Mouse (Mus musculus) CH12.LX (cell line): ENCODE measurements around the gene Cdh18. TPM values are rescaled to one million over a fixed set of nuclear protein-coding genes. Genes with fewer than 3 reads are reported as not detected.

ENCODE experiments used
- DNase-seq: peaks from one replicate; pipeline ENCODE4 v3.0.0-alpha.2; 2013; ENCODE audit errors: extremely low read depth
- H3K27ac ChIP-seq: 2 replicates; pipeline ENCODE4 v1.5.1; 2012; ENCODE audit warnings: low read depth, mild to moderate bottlenecking, control low read depth, moderate library complexity; ENCODE audit not compliant: insufficient read depth
- H3K27me3 ChIP-seq: replicated peaks from 2 replicates; pipeline ENCODE3; 2012; ENCODE audit warnings: inconsistent platforms
- H3K36me3 ChIP-seq, 2 experiments: replicated peaks in 1 of 2; 2 replicates each; pipeline versions ENCODE3 to v1.6.1; 2012; ENCODE audit warnings: inconsistent platforms in 1 of 2, low read length in 1 of 2, mild to moderate bottlenecking in 1 of 2, mixed read lengths in 1 of 2, moderate library complexity in 1 of 2; ENCODE audit not compliant: control insufficient read depth in 1 of 2, insufficient read depth in 1 of 2
- H3K4me1 ChIP-seq, 2 experiments: 2 replicates each; pipeline ENCODE4 v1.6.1; 2012; ENCODE audit warnings: inconsistent platforms in 1 of 2, moderate library complexity in 1 of 2; ENCODE audit not compliant: insufficient read depth in 2 of 2, control insufficient read depth in 1 of 2
- H3K4me2 ChIP-seq: 2 replicates; pipeline ENCODE4 v1.6.1; 2012; ENCODE audit warnings: low read depth, mild to moderate bottlenecking, control low read depth; ENCODE audit not compliant: poor library complexity, insufficient read depth, severe bottlenecking
- H3K4me3 ChIP-seq, 3 experiments: fragments of 150-350 bp in 1 of 3; sonication (generic) in 1 of 3; replicated peaks in 1 of 3; 2 replicates each; pipeline versions ENCODE3 to v1.5.1; 2011 to 2012; ENCODE audit warnings: low read depth in 2 of 3, low read length in 2 of 3, mild to moderate bottlenecking in 2 of 3, moderate library complexity in 2 of 3, control low read depth in 1 of 3, improper control_type of control experiment in 1 of 3, inconsistent platforms in 1 of 3, mixed read lengths in 1 of 3; ENCODE audit not compliant: poor library complexity in 1 of 3
- H3K79me2 ChIP-seq: replicated peaks from 2 replicates; pipeline ENCODE4 v1.6.1; 2012; ENCODE audit warnings: mild to moderate bottlenecking, moderate library complexity; ENCODE audit not compliant: control insufficient read depth, poor library complexity, insufficient read depth, severe bottlenecking; ENCODE audit errors: extremely low read depth
- H3K9ac ChIP-seq: 2 replicates; pipeline ENCODE4 v1.6.1; 2012; ENCODE audit warnings: low read depth, mild to moderate bottlenecking, control low read depth, moderate library complexity; ENCODE audit not compliant: insufficient read depth
- H3K9me3 ChIP-seq: replicated peaks from 2 replicates; pipeline ENCODE3; 2012; ENCODE audit warnings: low read length, inconsistent platforms, mixed read lengths
- BHLHE40 ChIP-seq: IDR thresholded peaks from 2 replicates; pipeline ENCODE4 v1.6.1; 2011; ENCODE audit warnings: mild to moderate bottlenecking, low read depth, low read length, improper control_type of control experiment
- CHD1 ChIP-seq: IDR thresholded peaks from 2 replicates; pipeline ENCODE4 v1.6.1; 2012; ENCODE audit warnings: low read depth, low read length, improper control_type of control experiment, inconsistent platforms
- CHD2 ChIP-seq: IDR thresholded peaks from 2 replicates; pipeline ENCODE4 v1.6.1; 2011; ENCODE audit warnings: low read length, improper control_type of control experiment
- ETS1 ChIP-seq: conservative IDR thresholded peaks from 2 replicates; pipeline ENCODE4 v1.6.1; 2012; ENCODE audit warnings: low read depth, mild to moderate bottlenecking, inconsistent platforms, low read length, improper control_type of control experiment, moderate library complexity
- HCFC1 ChIP-seq: IDR thresholded peaks from 2 replicates; pipeline ENCODE4 v1.6.1; 2012; ENCODE audit warnings: low read depth, mild to moderate bottlenecking, inconsistent platforms, low read length, improper control_type of control experiment
- JUN ChIP-seq: IDR thresholded peaks from 2 replicates; pipeline ENCODE4 v1.6.1; 2011; ENCODE audit warnings: low read depth, mild to moderate bottlenecking, low read length, improper control_type of control experiment, moderate library complexity; ENCODE audit not compliant: insufficient read depth
- JUND ChIP-seq: conservative IDR thresholded peaks from 2 replicates; pipeline ENCODE4 v1.6.1; 2011; ENCODE audit warnings: low read depth, low read length, improper control_type of control experiment
- MAFK ChIP-seq: IDR thresholded peaks from 2 replicates; pipeline ENCODE4 v1.6.1; 2011; ENCODE audit warnings: low read length, improper control_type of control experiment; ENCODE audit not compliant: insufficient replicate concordance
- MAX ChIP-seq: IDR thresholded peaks from 2 replicates; pipeline ENCODE4 v1.6.1; 2011; ENCODE audit warnings: low read length, improper control_type of control experiment
- MAZ ChIP-seq: IDR thresholded peaks from 2 replicates; pipeline ENCODE4 v1.6.1; 2012; ENCODE audit warnings: low read depth, mild to moderate bottlenecking, inconsistent platforms, low read length, improper control_type of control experiment, moderate library complexity
- MYC ChIP-seq: IDR thresholded peaks from 2 replicates; pipeline ENCODE4 v1.6.1; 2011; ENCODE audit warnings: low read depth, mild to moderate bottlenecking, improper control_type of control experiment, low read length
- PAX5 ChIP-seq: IDR thresholded peaks from 2 replicates; pipeline ENCODE4 v1.6.1; 2012; ENCODE audit warnings: low read length, inconsistent platforms, mixed read lengths
- POLR2A ChIP-seq: IDR thresholded peaks from 2 replicates; pipeline ENCODE4 v1.6.1; 2011; ENCODE audit warnings: low read depth, mild to moderate bottlenecking, improper control_type of control experiment, low read length
- POLR2AphosphoS2 ChIP-seq: IDR thresholded peaks from 2 replicates; pipeline ENCODE4 v1.6.1; 2011; ENCODE audit warnings: low read depth, low read length, improper control_type of control experiment
- RAD21 ChIP-seq: IDR thresholded peaks from 2 replicates; pipeline ENCODE4 v1.6.1; 2011; ENCODE audit warnings: low read depth, mild to moderate bottlenecking, low read length, improper control_type of control experiment, moderate library complexity
- SIN3A ChIP-seq: IDR thresholded peaks from 2 replicates; pipeline ENCODE4 v1.6.1; 2012; ENCODE audit warnings: low read length, improper control_type of control experiment, inconsistent platforms
- TCF12 ChIP-seq: IDR thresholded peaks from 2 replicates; pipeline ENCODE4 v1.6.1; 2014; ENCODE audit warnings: low read depth, mild to moderate bottlenecking, inconsistent platforms, low read length, improper control_type of control experiment
- USF1 ChIP-seq: IDR thresholded peaks from 2 replicates; pipeline ENCODE4 v1.6.1; 2014; ENCODE audit warnings: low read depth, mild to moderate bottlenecking, inconsistent platforms, low read length, improper control_type of control experiment
- ZMIZ1 ChIP-seq: IDR thresholded peaks from 2 replicates; pipeline ENCODE4 v1.6.1; 2012; ENCODE audit warnings: low read depth, mild to moderate bottlenecking, inconsistent platforms, low read length, improper control_type of control experiment
- dilution Hi-C: fragments of 300-500 bp; cut with MboI; formaldehyde crosslinking; loops from 2 replicates; pipeline ENCODE4 v1.14.3; 2020; ENCODE audit warnings: low sequenced_read_pairs; ENCODE audit not compliant: extremely low pct_unique_long_range_greater_than_20kb, extremely low pct_ligation_motif_present
- in situ Hi-C: fragments of 300-500 bp; cut with MboI; formaldehyde crosslinking; loops from 3 replicates; pipeline ENCODE4 v1.14.3; 2019; ENCODE audit warnings: low sequenced_read_pairs, low pct_ligation_motif_present, low pct_unique_long_range_greater_than_20kb, mixed read lengths
- polyA plus RNA-seq: library from polyadenylated mRNA; unstranded; fragments of >175 nt; gene quantifications from 2 replicates; pipeline ENCODE4 v1.2.1, GENCODE M21; 2012; ENCODE audit warnings: low read depth; ENCODE audit not compliant: insufficient read length
- total RNA-seq, 2 experiments: library from RNA; depleted of rRNA; stranded (reverse); fragments of 300-350 nt in 1 of 2; fragments of >200 nt in 1 of 2; gene quantifications; 2 replicates each; pipeline ENCODE4 v1.2.3; 2012 to 2014

Gene Cdh18
- total and polyA plus RNA-seq, 3 experiments = not detected

- Histone ChIP-seq H3K4me3 (no peak overlapping the region), H3K27ac (no peak overlapping the region), H3K36me3 (no peaks in the 10 kb centered on the region), H3K4me2 (no peak overlapping the region), H3K27me3 (no peaks in the 10 kb centered on the region), H3K4me1 (no peaks in the 10 kb centered on the region), H3K9me3 (peaks cover 44% of the 10 kb centered on the region), H3K9ac (no peak overlapping the region), H3K79me2 (no peaks in the 10 kb centered on the region)
- dilution Hi-C loops = no loop called here
- in situ Hi-C loops = no loop called here
- no peak for DNase-seq
- no peak for TF ChIP-seq TCF12
- TF ChIP-seq POLR2AphosphoS2 = no peak
- TF ChIP-seq RAD21 = no peak
- TF ChIP-seq ETS1 = no peak
- TF ChIP-seq POLR2A = no peak
- no peak for TF ChIP-seq BHLHE40
- TF ChIP-seq CHD1 = no peak
- no peak for TF ChIP-seq MYC
- TF ChIP-seq SIN3A = no peak
- TF ChIP-seq PAX5 = no peak
- TF ChIP-seq MAX = no peak
These were observed 365.6 kb downstream of the Cdh18 start for GRCm38 (mm10) chr15:22914444-22914843.

GRCm38 (mm10) chr15:22934293-22934692, 385.5 kb downstream of the Cdh18 start:
- H3K4me1 ChIP-seq = no peaks in the 10 kb centered on the region
- H3K4me3 ChIP-seq = no peak overlapping the region
- no peak overlapping the region for H3K27ac ChIP-seq
- H3K36me3 ChIP-seq = no peaks in the 10 kb centered on the region
- no peak overlapping the region for H3K4me2 ChIP-seq
- DNase-seq = no peak
- dilution Hi-C loops (no loop called here), in situ Hi-C loops (no loop called here)
- H3K27me3 ChIP-seq = no peaks in the 10 kb centered on the region
- H3K79me2 ChIP-seq = no peaks in the 10 kb centered on the region
- no peak overlapping the region for H3K9ac ChIP-seq
- peaks cover 43% of the 10 kb centered on the region for H3K9me3 ChIP-seq
- TF ChIP-seq HCFC1 (no peak), MAZ (no peak), USF1 (no peak), MAFK (no peak), ZMIZ1 (no peak), CHD2 (no peak), RAD21 (no peak), JUN (no peak), ETS1 (no peak), JUND (no peak)
- TF ChIP-seq, all 38 proteins: peak for 0
